Mouse (Mus musculus) layer of hippocampus, adult 9-10 months (tissue): Measurements from ENCODE around the gene Fance.
"Not testable (repeated sequence)": the region's sequence is repeated elsewhere in the genome, so short reads cannot be mapped to it uniquely, and the experiment has no call there.

Experiments used
- DNase-seq: peaks from one replicate; pipeline ENCODE4 v3.0.0; 2022; ENCODE audit warnings: low spot score

The Fance gene

GRCm38 (mm10) chr17:28293716-28294115 is 19.6 kb upstream of the Fance start:
- DNase-seq, result no peak

- DNase-seq, result no peak
These were observed 18.6 kb upstream of the Fance start for GRCm38 (mm10) chr17:28294449-28295333.

- no peak for DNase-seq
These were observed 14.4 kb upstream of the Fance start for GRCm38 (mm10) chr17:28298888-28299287.

- DNase-seq, result no peak
These were observed 13.5 kb upstream of the Fance start for GRCm38 (mm10) chr17:28299669-28300320.

GRCm38 (mm10) chr17:28300323-28300722 is 13.0 kb upstream of the Fance start:
- no peak for DNase-seq

- DNase-seq, result no peak
These were observed 12.5 kb upstream of the Fance start for GRCm38 (mm10) chr17:28300850-28301249.

- no peak for DNase-seq
These were observed 8.1 kb upstream of the Fance start for GRCm38 (mm10) chr17:28305172-28305571.

- DNase-seq, result peak; percentile 92
These were observed 4.8 kb upstream of the Fance start for GRCm38 (mm10) chr17:28308297-28309195.

- DNase-seq, result no peak
These were observed 2.5 kb upstream of the Fance start for GRCm38 (mm10) chr17:28310831-28311230.

GRCm38 (mm10) chr17:28311366-28312132 is 1.8 kb upstream of the Fance start:
- no peak for DNase-seq

- DNase-seq, result no peak
These were observed 797 bp upstream of the Fance start for GRCm38 (mm10) chr17:28312232-28313211.

- DNase-seq, result no peak
These were observed 534 bp downstream of the Fance start for GRCm38 (mm10) chr17:28313880-28314225.

GRCm38 (mm10) chr17:28315611-28316160 is 2.4 kb downstream of the Fance start:
- no peak for DNase-seq

GRCm38 (mm10) chr17:28316476-28316875 is 3.2 kb downstream of the Fance start:
- no peak for DNase-seq

GRCm38 (mm10) chr17:28317091-28317490 is 3.8 kb downstream of the Fance start:
- DNase-seq, result no peak

GRCm38 (mm10) chr17:28317725-28318124 is 4.4 kb downstream of the Fance start:
- no peak for DNase-seq

GRCm38 (mm10) chr17:28321700-28322099 is 8.4 kb downstream of the Fance start:
- DNase-seq, result no peak

GRCm38 (mm10) chr17:28323786-28324185 is 10.5 kb downstream of the Fance start:
- no peak for DNase-seq

- not testable (repeated sequence) for DNase-seq
These were observed 11.1 kb downstream of the Fance start for GRCm38 (mm10) chr17:28324416-28324815.

GRCm38 (mm10) chr17:28325751-28326150 is 12.4 kb downstream of the Fance start:
- DNase-seq, result no peak
